Mouse (Mus musculus) left cerebral cortex, adult 2 months (tissue): Measurements from ENCODE around the gene Wbp1l. TPM values are rescaled to one million over a fixed set of nuclear protein-coding genes. Genes with fewer than 3 reads are reported as not detected.
A peak's percentile ranks its signal among the peaks of the same experiment; 100 is the strongest.

Source experiments
- DNase-seq, 2 experiments: peaks; one replicate each; pipeline ENCODE4 v3.0.0; 2021 to 2022; ENCODE audit warnings: low spot score in 2 of 2, mixed read lengths in 1 of 2; ENCODE audit errors: extremely low spot score in 1 of 2
- H3K27ac ChIP-seq: fragments of 200-600 bp; 2 replicates; pipeline ENCODE4 v1.8.1; 2022
- H3K4me3 ChIP-seq: fragments of 200-600 bp; 2 replicates; pipeline ENCODE4 v1.8.1; 2022
- CTCF ChIP-seq: fragments of 200-600 bp; IDR thresholded peaks from 2 replicates; pipeline ENCODE4 v1.8.1; 2022; ENCODE audit warnings: antibody characterized with exemption, mild to moderate bottlenecking, moderate library complexity
- intact Hi-C: fragments of 180-260 bp; cut with DNase I; formaldehyde crosslinking; loops from one replicate; pipeline ENCODE4 v1.15.1; 2025
- total RNA-seq, 2 experiments: library from RNA; stranded (reverse); gene quantifications; 2 replicates each; pipeline ENCODE4 v1.2.3; 2021

The Wbp1l gene
- total RNA-seq, 2 experiments from 2014 or later = 36.8 to 42.6 TPM

- no peak for DNase-seq
- no peak for TF ChIP-seq CTCF
- Histone ChIP-seq H3K27ac (no peak overlapping the region), H3K4me3 (no peak overlapping the region)
- intact Hi-C loops = loop anchor here (2.0 kb wide), 1 partner anchor 16 kb away; no protein-coding TSS in a partner anchor
These were observed 40.2 kb downstream of the Wbp1l start for GRCm38 (mm10) chr19:46639053-46639452.

GRCm38 (mm10) chr19:46639496-46639895, 40.6 kb downstream of the Wbp1l start:
- Histone ChIP-seq H3K27ac (no peak overlapping the region), H3K4me3 (no peak overlapping the region)
- intact Hi-C loops = loop anchor here (2.0 kb wide), 1 partner anchor 17 kb away; no protein-coding TSS in a partner anchor
- TF ChIP-seq CTCF = no peak
- DNase-seq = no peak

DNA sequence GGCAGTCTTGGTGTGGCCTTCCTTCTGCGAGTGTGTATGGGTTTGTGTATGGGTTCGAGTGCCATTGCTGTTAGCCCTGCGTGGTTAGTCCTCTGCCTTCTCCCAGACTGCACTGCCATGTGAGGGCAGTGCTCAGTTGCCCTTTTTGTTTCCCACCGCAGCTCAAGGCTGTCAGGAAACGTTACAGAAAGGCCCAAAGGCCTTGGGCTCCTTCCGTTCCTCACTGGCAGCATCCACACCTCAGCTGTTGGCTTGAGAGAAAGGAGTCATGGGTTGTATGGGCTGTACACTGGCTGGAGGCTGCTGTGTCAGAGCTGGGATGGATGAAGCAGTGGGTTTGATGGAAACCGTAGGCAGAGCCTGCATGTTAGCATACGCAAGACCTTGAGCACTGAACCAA, 41.9 kb downstream of the Wbp1l start:
- Histone ChIP-seq H3K4me3 (no peak overlapping the region), H3K27ac (peak overlapping the region; percentile 69)
- intact Hi-C loops = loop anchor here (5.0 kb wide), 1 partner anchor 38 kb away; no protein-coding TSS in a partner anchor
- no peak for DNase-seq
- TF ChIP-seq CTCF = no peak

- intact Hi-C loops = loop anchor here (5.0 kb wide), 1 partner anchor 39 kb away; no protein-coding TSS in a partner anchor
- TF ChIP-seq CTCF = no peak
- DNase-seq = no peak
- Histone ChIP-seq H3K27ac (peak overlapping the region; percentile 69), H3K4me3 (no peak overlapping the region)
These were observed 42.7 kb downstream of the Wbp1l start for GRCm38 (mm10) chr19:46641420-46642085.

- intact Hi-C loops = loop anchor here (5.0 kb wide), 1 partner anchor 40 kb away; no protein-coding TSS in a partner anchor
- DNase-seq = no peak
- Histone ChIP-seq H3K27ac (peak overlapping the region; percentile 69), H3K4me3 (no peak overlapping the region)
- TF ChIP-seq CTCF = no peak
These were observed 43.4 kb downstream of the Wbp1l start for GRCm38 (mm10) chr19:46642136-46642753.

DNA sequence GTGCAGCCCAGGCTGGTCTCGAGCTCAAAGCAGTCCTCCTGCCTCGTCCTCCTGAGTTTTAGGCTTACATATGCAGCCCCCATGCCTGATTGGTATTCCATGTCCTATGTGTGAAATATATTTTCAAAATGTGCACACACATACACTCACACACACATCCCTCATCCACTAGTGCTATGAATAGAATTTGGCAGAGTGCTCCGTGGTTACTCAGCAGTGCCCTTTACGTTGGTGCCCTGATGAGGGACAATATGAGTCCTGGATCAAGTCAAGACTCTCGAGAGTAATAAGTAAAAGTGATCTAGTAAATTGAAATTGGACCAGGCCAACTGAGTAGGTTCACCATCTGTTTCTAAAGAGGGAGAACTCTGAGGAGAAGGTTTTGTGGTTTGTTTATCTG, 44.4 kb downstream of the Wbp1l start:
- TF ChIP-seq CTCF = no peak
- no peak overlapping the region for H3K4me3 ChIP-seq
- intact Hi-C loops = loop anchor here (5.0 kb wide), 1 partner anchor 41 kb away; no protein-coding TSS in a partner anchor
- H3K27ac ChIP-seq = peak overlapping the region; percentile 38; the same call in 1 of the 2 replicates
- no peak for DNase-seq

GRCm38 (mm10) chr19:46644343-46644792, 45.5 kb downstream of the Wbp1l start:
- Histone ChIP-seq H3K27ac (peak overlapping the region; percentile 70), H3K4me3 (no peak overlapping the region)
- no peak for TF ChIP-seq CTCF
- no peak for DNase-seq
- intact Hi-C loops = loop anchor here (5.0 kb wide), 1 partner anchor 42 kb away; no protein-coding TSS in a partner anchor

DNA sequence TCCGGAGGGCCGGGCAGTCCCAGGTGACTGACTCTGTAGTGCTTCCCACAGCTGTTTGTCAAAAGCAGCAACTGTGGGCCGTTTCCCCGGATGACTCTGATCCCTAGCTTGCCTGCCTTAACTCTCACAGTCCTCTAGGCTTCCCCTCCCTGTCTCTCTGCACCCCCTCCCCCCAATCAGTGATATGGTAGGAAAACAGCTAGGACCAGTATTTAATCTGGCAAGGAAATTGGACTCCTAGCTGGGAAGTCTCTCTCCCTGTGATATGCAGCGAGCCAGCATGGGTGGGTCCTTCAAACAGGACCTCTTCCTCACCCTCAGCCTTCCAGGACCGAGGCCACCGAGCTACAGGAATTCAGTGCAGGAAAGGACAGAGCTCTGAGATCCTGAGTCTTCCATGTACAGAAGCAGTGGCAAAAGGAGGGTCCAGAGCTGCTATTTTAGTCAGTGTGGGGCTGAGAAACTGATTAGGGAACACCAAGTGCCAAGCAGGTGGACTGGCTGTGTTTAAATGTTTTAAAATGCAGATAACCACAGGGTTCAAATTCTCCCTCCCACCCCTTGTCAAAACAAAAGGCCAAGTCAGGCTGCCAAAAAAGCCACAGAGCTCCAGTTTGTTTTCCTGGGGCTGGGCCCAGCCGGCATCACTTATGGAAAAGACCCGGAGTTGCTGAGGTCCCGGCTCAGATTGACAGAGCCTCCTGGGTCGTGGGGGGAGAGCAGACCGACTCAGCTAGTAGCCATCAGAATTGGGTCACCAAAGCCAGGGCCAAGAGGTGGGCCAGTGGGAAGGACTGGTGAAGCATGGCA, 46.1 kb downstream of the Wbp1l start:
- intact Hi-C loops = loop anchor here (5.0 kb wide), 1 partner anchor 43 kb away; no protein-coding TSS in a partner anchor
- no peak for TF ChIP-seq CTCF
- Histone ChIP-seq H3K27ac (peak overlapping the region; percentile 70), H3K4me3 (no peak overlapping the region)
- no peak for DNase-seq

DNA sequence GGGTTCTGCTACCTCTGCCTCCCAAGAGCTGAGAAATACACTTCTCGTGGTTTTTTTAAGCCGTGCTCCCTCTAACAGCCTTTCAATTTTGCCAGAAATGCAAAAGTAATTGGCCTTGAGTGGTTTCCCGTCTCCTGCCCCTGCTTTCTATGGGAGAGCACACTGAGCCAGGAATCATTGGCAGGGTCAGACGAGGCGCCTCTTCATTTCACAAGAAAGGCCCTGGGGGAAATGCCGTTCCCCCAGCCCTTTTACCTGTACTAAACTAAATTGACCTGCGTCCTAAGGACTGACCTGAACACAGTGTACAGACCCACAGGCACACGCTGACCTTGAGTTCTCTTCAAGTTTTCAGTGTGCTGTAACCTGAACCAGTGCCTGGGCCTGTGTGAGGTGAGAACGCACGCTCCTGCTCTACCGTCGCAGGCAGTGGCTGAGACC, 47.2 kb downstream of the Wbp1l start:
- no peak for TF ChIP-seq CTCF
- DNase-seq = no peak
- Histone ChIP-seq H3K27ac (peak overlapping the region; percentile 70; the same call in 1 of the 2 replicates), H3K4me3 (no peak overlapping the region)
- intact Hi-C loops = no loop called here

DNA sequence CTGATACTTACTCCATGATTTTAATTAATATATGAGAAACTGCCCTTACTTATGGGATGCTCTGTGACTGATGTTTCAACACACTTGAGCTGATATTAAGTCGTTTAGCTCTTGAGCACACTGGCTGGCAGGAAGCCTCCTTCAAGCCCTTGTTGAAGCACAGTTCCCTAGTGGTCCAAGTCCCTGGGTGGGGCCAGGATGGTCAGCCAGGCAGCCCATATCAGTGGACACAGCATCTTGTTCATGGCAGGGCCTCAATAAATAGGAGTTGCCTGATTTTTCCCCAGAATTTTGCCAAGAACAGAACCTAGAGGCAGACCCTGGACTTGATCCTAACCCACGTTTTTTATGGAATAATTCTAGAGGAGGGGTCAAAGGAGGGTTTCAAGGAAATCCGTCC, 48.4 kb downstream of the Wbp1l start:
- no peak overlapping the region for H3K4me3 ChIP-seq
- no peak for TF ChIP-seq CTCF
- intact Hi-C loops = no loop called here
- no peak overlapping the region for H3K27ac ChIP-seq
- no peak for DNase-seq

GRCm38 (mm10) chr19:46647850-46648249, 49.0 kb downstream of the Wbp1l start:
- Histone ChIP-seq H3K27ac (no peak overlapping the region), H3K4me3 (no peak overlapping the region)
- TF ChIP-seq CTCF = peak; percentile 19
- intact Hi-C loops = no loop called here
- DNase-seq = no peak
